Mouse (Mus musculus) erythroblast, embryonic 14.5 days (primary cell): ENCODE measurements at regions not wholly inside any gene's neighbourhood (a gene's known extent, or its start where the extent isn't known, plus 50 kb on each side); places are given as distances from the start of the nearest gene placed in this dataset.

ENCODE experiments used
- GATA1 ChIP-seq: IDR thresholded peaks from 2 replicates; pipeline ENCODE4 v1.6.1; 2012; ENCODE audit warnings: low read length, inconsistent platforms, mixed read lengths
- TAL1 ChIP-seq: IDR thresholded peaks from 3 replicates; pipeline ENCODE4 v1.6.1; 2012; ENCODE audit warnings: low read length, inconsistent platforms, mixed read lengths

DNA sequence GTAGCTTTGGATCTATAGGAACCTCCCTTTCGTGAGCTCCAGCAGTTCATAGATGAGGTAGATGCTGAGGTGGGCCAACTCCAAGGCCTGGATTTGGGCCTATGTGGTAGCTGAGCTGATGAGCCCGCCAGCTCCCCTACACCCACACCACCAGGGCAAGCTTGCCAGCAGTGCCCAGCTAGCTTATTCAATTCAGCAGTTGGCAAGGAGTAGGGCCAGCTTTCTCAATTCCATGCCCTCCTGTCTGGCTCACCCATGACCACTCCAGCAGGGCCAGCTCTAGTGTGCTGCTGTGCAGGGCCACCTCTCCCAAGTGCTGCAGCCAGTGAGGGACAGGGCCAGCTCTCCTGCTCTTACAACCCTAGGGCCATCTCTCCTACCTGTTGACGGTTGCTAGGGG, 97.1 kb upstream of the Tbc1d2b start:
- no peak for TF ChIP-seq GATA1
- TF ChIP-seq TAL1, result no peak
